Mouse (Mus musculus): Measurements from ENCODE around the gene Adcy10.

GRCm38 (mm10) chr1:165486108-165486507 is 1.1 kb downstream of the Adcy10 start:
- TF ChIP-seq CTCF (IDR thresholded peaks at IDR 0.05; ENCODE audit: low read depth) (no peak), EP300 (optimal IDR thresholded peaks at IDR 0.05) (no peak)

All from stomach, postnatal 0 days (tissue).